Mouse (Mus musculus) midbrain, embryonic 10.5 days (tissue): ENCODE measurements around the gene Dld. TPM values are rescaled to one million over a fixed set of nuclear protein-coding genes. Genes with fewer than 3 reads are reported as not detected.

Experiments
- DNase-seq: peaks from one replicate; pipeline ENCODE4 v3.0.0-alpha.2; 2017; ENCODE audit warnings: low spot score
- H3K27ac ChIP-seq: fragments of 300-500 bp; sonication (generic); replicated peaks from 2 replicates; pipeline ENCODE4 v1.5.1; 2016; ENCODE audit warnings: mild to moderate bottlenecking
- H3K27me3 ChIP-seq: fragments of 300-500 bp; sonication (generic); 2 replicates; pipeline ENCODE4 v1.6.1; 2016; ENCODE audit warnings: low read depth, mild to moderate bottlenecking; ENCODE audit not compliant: poor library complexity, severe bottlenecking
- H3K36me3 ChIP-seq: fragments of 300-500 bp; sonication (generic); 2 replicates; pipeline ENCODE4 v1.6.1; 2016; ENCODE audit warnings: mild to moderate bottlenecking, moderate library complexity
- H3K4me1 ChIP-seq: fragments of 300-500 bp; sonication (generic); 2 replicates; pipeline ENCODE4 v1.6.1; 2016
- H3K4me3 ChIP-seq: fragments of 300-500 bp; sonication (generic); 2 replicates; pipeline ENCODE4 v1.5.1; 2016; ENCODE audit warnings: mild to moderate bottlenecking, moderate library complexity
- H3K9me3 ChIP-seq: fragments of 300-500 bp; sonication (generic); replicated peaks from 2 replicates; pipeline ENCODE4 v1.6.1; 2016; ENCODE audit warnings: mild to moderate bottlenecking
- WGBS: fragments of 180-500 bp; shearing (Covaris S2); methylation state at CpG from one replicate; pipeline ENCODE4 v1.1.7; 2016; 5-methylcytosine and 5-hydroxymethylcytosine counted together
- polyA plus RNA-seq: library from polyadenylated mRNA; unstranded; fragments of >200 nt; fragmentation: Nextera tagmentation; extraction: Ambion mirVana; gene quantifications from 2 replicates; pipeline ENCODE4 v1.2.1, GENCODE M21; 2016

The Dld gene
- 136 and 137 TPM in 2 replicates for polyA plus RNA-seq

- no peaks in the 10 kb centered on the region for H3K27me3 ChIP-seq
- DNase-seq: peak; percentile 96
- peaks cover 16% of the 10 kb centered on the region for H3K4me1 ChIP-seq
- peak within 1 kb of the TSS; percentile 92 for H3K27ac ChIP-seq
- peaks cover 26% of the 10 kb centered on the region for H3K36me3 ChIP-seq
- H3K4me3 ChIP-seq: peak within 1 kb of the TSS; percentile 97
- H3K9me3 ChIP-seq: peaks cover 6% of the 10 kb centered on the region; the same call in 1 of the 2 replicates
- WGBS: 6% methylated on average over 66 of the region's 66 CpGs
Measured at GRCm38 (mm10) chr12:31350944-31351928, at the start of gene Dld. Dld (minus strand) TSS chr12:31351453.

- no peaks in the 10 kb centered on the region for H3K27me3 ChIP-seq
- H3K4me3 ChIP-seq: no peak overlapping the region
- H3K27ac ChIP-seq: no peak overlapping the region
- no peaks in the 10 kb centered on the region for H3K9me3 ChIP-seq
- H3K36me3 ChIP-seq: no peaks in the 10 kb centered on the region
- H3K4me1 ChIP-seq: no peaks in the 10 kb centered on the region
- 97% methylated on average over 1 of the region's 1 CpGs for WGBS
- DNase-seq: no peak
Measured at GRCm38 (mm10) chr12:31400821-31401220, 49.6 kb upstream of the Dld start.

GRCm38 (mm10) chr12:31397709-31398108 is 46.5 kb upstream of the Dld start:
- Histone ChIP-seq H3K9me3 (no peaks in the 10 kb centered on the region), H3K4me3 (no peak overlapping the region), H3K27me3 (no peaks in the 10 kb centered on the region), H3K4me1 (no peaks in the 10 kb centered on the region), H3K36me3 (no peaks in the 10 kb centered on the region), H3K27ac (no peak overlapping the region)
- 89% methylated on average over 4 of the region's 4 CpGs for WGBS
- no peak for DNase-seq

- no peaks in the 10 kb centered on the region for H3K4me1 ChIP-seq
- H3K27ac ChIP-seq: no peak overlapping the region
- H3K9me3 ChIP-seq: no peaks in the 10 kb centered on the region
- no peaks in the 10 kb centered on the region for H3K27me3 ChIP-seq
- H3K4me3 ChIP-seq: no peak overlapping the region
- 94% methylated on average over 1 of the region's 1 CpGs for WGBS
- no peak for DNase-seq
- H3K36me3 ChIP-seq: no peaks in the 10 kb centered on the region
Measured at GRCm38 (mm10) chr12:31395895-31396294, 44.6 kb upstream of the Dld start.

GRCm38 (mm10) chr12:31391696-31392095 is 40.4 kb upstream of the Dld start:
- Histone ChIP-seq H3K27ac (no peak overlapping the region), H3K4me3 (no peak overlapping the region), H3K27me3 (no peaks in the 10 kb centered on the region), H3K4me1 (no peaks in the 10 kb centered on the region), H3K9me3 (no peaks in the 10 kb centered on the region), H3K36me3 (no peaks in the 10 kb centered on the region)
- no peak for DNase-seq
- WGBS: 94% methylated on average over 12 of the region's 12 CpGs

- Histone ChIP-seq H3K27ac (no peak within 1 kb of the TSS), H3K9me3 (no peaks in the 10 kb centered on the region), H3K36me3 (no peaks in the 10 kb centered on the region), H3K4me3 (no peak within 1 kb of the TSS), H3K4me1 (no peaks in the 10 kb centered on the region), H3K27me3 (no peaks in the 10 kb centered on the region)
- 91% methylated on average over 3 of the region's 3 CpGs for WGBS
- DNase-seq: no peak
Measured at GRCm38 (mm10) chr12:31390571-31390970, 39.3 kb upstream of the Dld start, which contains the start of gene Slc26a3. Slc26a3 (plus strand) TSS chr12:31390871.

GRCm38 (mm10) chr12:31387303-31387702 is 36.0 kb upstream of the Dld start:
- H3K4me1 ChIP-seq: no peaks in the 10 kb centered on the region
- DNase-seq: no peak
- H3K27ac ChIP-seq: no peak overlapping the region
- no peak overlapping the region for H3K4me3 ChIP-seq
- no peaks in the 10 kb centered on the region for H3K36me3 ChIP-seq
- no peaks in the 10 kb centered on the region for H3K9me3 ChIP-seq
- WGBS: 76% methylated on average over 3 of the region's 3 CpGs
- H3K27me3 ChIP-seq: no peaks in the 10 kb centered on the region

- Histone ChIP-seq H3K4me3 (no peak overlapping the region), H3K27ac (no peak overlapping the region), H3K4me1 (no peaks in the 10 kb centered on the region), H3K9me3 (no peaks in the 10 kb centered on the region), H3K36me3 (no peaks in the 10 kb centered on the region), H3K27me3 (no peaks in the 10 kb centered on the region; the same call in 1 of the 2 replicates)
- WGBS: 81% methylated on average over 2 of the region's 2 CpGs
- DNase-seq: no peak
Measured at GRCm38 (mm10) chr12:31382451-31382850, 31.2 kb upstream of the Dld start.

- H3K4me3 ChIP-seq: no peak overlapping the region
- H3K27me3 ChIP-seq: no peaks in the 10 kb centered on the region; the same call in 1 of the 2 replicates
- no peaks in the 10 kb centered on the region for H3K9me3 ChIP-seq
- no peak overlapping the region for H3K27ac ChIP-seq
- no peaks in the 10 kb centered on the region for H3K36me3 ChIP-seq
- no peak for DNase-seq
- 53% methylated on average over 2 of the region's 2 CpGs for WGBS
- peaks cover 7% of the 10 kb centered on the region; the same call in 1 of the 2 replicates for H3K4me1 ChIP-seq
Measured at GRCm38 (mm10) chr12:31380878-31381277, 29.6 kb upstream of the Dld start.

- no peaks in the 10 kb centered on the region for H3K9me3 ChIP-seq
- H3K36me3 ChIP-seq: no peaks in the 10 kb centered on the region
- no peak for DNase-seq
- H3K27ac ChIP-seq: no peak overlapping the region
- WGBS: 86% methylated on average over 11 of the region's 11 CpGs
- peaks cover 9% of the 10 kb centered on the region; the same call in 1 of the 2 replicates for H3K4me1 ChIP-seq
- no peaks in the 10 kb centered on the region; the same call in 1 of the 2 replicates for H3K27me3 ChIP-seq
- no peak overlapping the region for H3K4me3 ChIP-seq
Measured at GRCm38 (mm10) chr12:31377241-31377640, 26.0 kb upstream of the Dld start.

GRCm38 (mm10) chr12:31376326-31376950 is 25.2 kb upstream of the Dld start:
- 0 out of 2 replicates have a peak overlapping the region, but pooled peaks have one; percentile 9 for H3K27ac ChIP-seq
- H3K36me3 ChIP-seq: no peaks in the 10 kb centered on the region
- peaks cover 12% of the 10 kb centered on the region; the same call in 1 of the 2 replicates for H3K4me1 ChIP-seq
- peak; percentile 34 for DNase-seq
- H3K4me3 ChIP-seq: peak overlapping the region; percentile 43
- H3K9me3 ChIP-seq: no peaks in the 10 kb centered on the region
- 21% methylated on average over 13 of the region's 13 CpGs for WGBS
- H3K27me3 ChIP-seq: no peaks in the 10 kb centered on the region; the same call in 1 of the 2 replicates

- H3K9me3 ChIP-seq: no peaks in the 10 kb centered on the region
- H3K36me3 ChIP-seq: no peaks in the 10 kb centered on the region
- peaks cover 12% of the 10 kb centered on the region; the same call in 1 of the 2 replicates for H3K4me1 ChIP-seq
- 82% methylated on average over 4 of the region's 4 CpGs for WGBS
- H3K27me3 ChIP-seq: no peaks in the 10 kb centered on the region; the same call in 1 of the 2 replicates
- no peak for DNase-seq
- H3K27ac ChIP-seq: no peak overlapping the region
- no peak overlapping the region for H3K4me3 ChIP-seq
Measured at GRCm38 (mm10) chr12:31375283-31375615, 24.0 kb upstream of the Dld start.
